19 mouse cellular contexts compared by ENCODE assay signal in the genomic region with DNA sequence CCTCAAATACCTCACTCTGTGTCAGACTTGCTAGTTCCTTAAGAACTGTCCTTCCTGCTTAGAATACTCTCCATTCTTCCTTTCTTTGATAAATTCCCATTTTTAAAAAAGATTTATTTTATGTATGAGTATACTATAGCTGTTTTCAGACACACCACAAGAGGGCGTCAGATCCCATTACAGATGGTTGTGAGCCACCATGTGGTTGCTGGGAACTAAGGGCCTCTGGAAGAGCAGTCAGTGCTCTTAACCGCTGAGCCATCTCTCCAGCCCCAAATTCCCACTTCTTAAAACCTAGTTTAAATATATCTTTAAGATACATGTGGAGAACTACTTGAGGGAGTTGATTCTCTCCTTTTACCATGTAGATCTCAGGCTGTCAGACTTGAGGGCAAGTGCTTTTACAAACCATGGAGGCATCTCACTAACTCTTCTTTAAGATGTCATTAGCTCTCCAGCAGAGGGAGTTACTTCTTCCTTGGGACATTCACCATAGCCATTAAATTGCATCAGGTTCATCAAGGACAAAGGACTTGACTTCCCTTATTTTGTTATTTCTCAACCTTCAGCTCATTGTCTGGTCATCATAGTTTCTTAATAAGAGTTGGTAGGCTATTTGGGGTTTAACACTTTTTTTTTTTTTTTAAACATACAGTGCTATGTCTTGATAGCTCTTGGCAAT. TPM values are rescaled to one million over a fixed set of nuclear protein-coding genes. Genes with fewer than 3 reads are reported as not detected.
A peak's percentile ranks its signal among the peaks of the same experiment; 100 is the strongest.
DNase-seq lines count a peak whose midpoint lies in the region; ATAC-seq and TF ChIP-seq lines count a peak whose summit lies in the region.
"Had no signal": no experiment of that assay in that cellular context is flagged by ENCODE, and none has a peak within 500 bp of the region (broad histone marks: within the 10 kb centered on the region; RNA-seq: fewer than 3 reads in every experiment).

No protein-coding gene starts in this region.

- H3K79me2 ChIP-seq in heart, adult 2 months (replicated peaks; ENCODE audit: control insufficient read depth, insufficient read depth, low read length): peaks cover 8% of the 10 kb centered on the region; the same call in 1 of the 2 replicates

- no peak for TF ChIP-seq EP300 in heart, adult 2 months (IDR thresholded peaks at IDR 0.05; ENCODE audit: insufficient read depth, low read depth, low read length)

- H3K4me3 ChIP-seq in heart, adult 2 months: no peak overlapping the region
- no peak overlapping the region for H3K4me3 ChIP-seq in small intestine, adult 2 months (ENCODE audit: low read depth, low read length)
- H3K4me3 ChIP-seq: embryonic facial prominence, embryonic 15.5 days; forebrain, embryonic 15.5 days; heart, embryonic 12.5 days; hindbrain, embryonic 10.5 days; limb, embryonic 13.5 days; neural tube, embryonic 15.5 days had no signal

- intact Hi-C loops in heart, adult 2 months (cut with DNase I): no loop called here
- intact Hi-C loops in heart, postnatal 25 days (cut with DNase I): loop anchor here (5.0 kb wide), 1 partner anchor 36 kb away; no protein-coding TSS in a partner anchor

- TF ChIP-seq POLR2A in heart, adult 2 months (IDR thresholded peaks at IDR 0.05; ENCODE audit: insufficient read depth, low read depth, low read length): no peak
- no peak for TF ChIP-seq POLR2A in small intestine, adult 2 months (IDR thresholded peaks at IDR 0.05; ENCODE audit: low read depth, low read length)

- peaks cover 14% of the 10 kb centered on the region for H3K36me3 ChIP-seq in heart, adult 2 months (ENCODE audit: control insufficient read depth, insufficient read depth, low read length)
- H3K36me3 ChIP-seq in small intestine, adult 2 months (ENCODE audit: control insufficient read depth, insufficient read depth, low read length): no peaks in the 10 kb centered on the region
- H3K36me3 ChIP-seq: embryonic facial prominence, embryonic 15.5 days; forebrain, embryonic 15.5 days; heart, embryonic 12.5 days; limb, embryonic 13.5 days; neural tube, embryonic 15.5 days had no signal

- DNase-seq in heart, adult 2 months: no peak
- no peak for DNase-seq in heart, postnatal 25 days (ENCODE audit: low spot score)
- DNase-seq in lung, postnatal 25 days (ENCODE audit: low spot score): peak; percentile 18
- DNase-seq in lung, postnatal 4 days: no peak
- DNase-seq in Muller cell, postnatal 12 days (ENCODE audit: inconsistent ontology term): no peak
- DNase-seq in MN1 (ENCODE audit: low spot score): no peak
- DNase-seq: adrenal gland, postnatal 36 days; B cell, adult 2 months; kidney, postnatal 14 days; layer of hippocampus, postnatal 36 days had no signal

- no peaks in the 10 kb centered on the region for H3K27me3 ChIP-seq in heart, adult 2 months (ENCODE audit: control insufficient read depth, insufficient read depth, low read length)
- no peaks in the 10 kb centered on the region for H3K27me3 ChIP-seq in small intestine, adult 2 months (ENCODE audit: control insufficient read depth, insufficient read depth, low read length)
- H3K27me3 ChIP-seq: embryonic facial prominence, embryonic 15.5 days; forebrain, embryonic 15.5 days; heart, embryonic 12.5 days; limb, embryonic 13.5 days; neural tube, embryonic 15.5 days had no signal

- peak; percentile 31 for TF ChIP-seq CTCF in heart, adult 2 months (IDR thresholded peaks at IDR 0.05)
- peak; percentile 28; the same call in 1 of the 2 replicates for TF ChIP-seq CTCF in small intestine, adult 2 months (IDR thresholded peaks at IDR 0.05; ENCODE audit: extremely low read depth, insufficient read length, insufficient replicate concordance, low read depth, low read length)

- ATAC-seq in common myeloid progenitor, adult 5-6 weeks (replicated peaks; ENCODE audit: low read depth, poor library complexity, severe bottlenecking): peak; percentile 90
- ATAC-seq: forebrain, embryonic 15.5 days; intestine, embryonic 16.5 days had no signal

- no peak overlapping the region for H3K27ac ChIP-seq in heart, adult 2 months
- no peak overlapping the region for H3K27ac ChIP-seq in small intestine, adult 2 months (ENCODE audit: insufficient read depth, low read depth, low read length)
- H3K27ac ChIP-seq: embryonic facial prominence, embryonic 15.5 days; forebrain, embryonic 15.5 days; hindbrain, embryonic 10.5 days; limb, embryonic 13.5 days; neural tube, embryonic 15.5 days had no signal

- 74% methylated on average over 2 of the region's 2 CpGs for WGBS in heart, adult 2 months
- WGBS in small intestine, adult 2 months: 83% methylated on average over 2 of the region's 2 CpGs

- no peak overlapping the region for H3K9ac ChIP-seq in heart, adult 2 months (ENCODE audit: low read depth, low read length)
- H3K9ac ChIP-seq: embryonic facial prominence, embryonic 15.5 days; forebrain, embryonic 15.5 days; heart, embryonic 12.5 days; limb, embryonic 13.5 days; neural tube, embryonic 15.5 days had no signal

- peaks cover 6% of the 10 kb centered on the region for H3K4me1 ChIP-seq in heart, adult 2 months (ENCODE audit: control insufficient read depth, insufficient read depth, low read length)
- peaks cover 6% of the 10 kb centered on the region; the same call in 1 of the 2 replicates for H3K4me1 ChIP-seq in small intestine, adult 2 months (ENCODE audit: control insufficient read depth, insufficient read depth, insufficient read length, low read length)
- H3K4me1 ChIP-seq: embryonic facial prominence, embryonic 15.5 days; limb, embryonic 13.5 days; neural tube, embryonic 15.5 days had no signal

RNA-seq across cellular contexts. Expression of a gene that starts 9.6 kb away (rescaled TPM):
- total RNA-seq in heart, adult 2 months (2021): 10 to 100 TPM; 21.6 to 26.8 TPM
- 8.5 and 14.8 TPM in 2 replicates for polyA plus RNA-seq in heart, adult 2 months (2012; rRNA removed)
- 10 to 100 TPM; 23.4 to 27.6 TPM for total RNA-seq in heart, postnatal 25 days (2021)
- 60.5 and 66.0 TPM in 2 replicates for total RNA-seq in common myeloid progenitor, adult 5-6 weeks (2017)
- 5.2 and 12.5 TPM in 2 replicates for polyA plus RNA-seq in small intestine, adult 2 months (2012; rRNA removed)
